Mouse (Mus musculus): ENCODE results near the gene Mptx1. TPM values are rescaled to one million over a fixed set of nuclear protein-coding genes. Genes with fewer than 3 reads are reported as not detected.

The Mptx1 gene
- not detected in 2 replicates for polyA plus RNA-seq (2012; rRNA removed)

GRCm38 (mm10) chr1:174330218-174330617, at the start of gene Mptx1:
Gene Mptx1, plus strand, starts transcription at chr1:174330518.

GRCm38 (mm10) chr1:174364882-174365451, 34.6 kb downstream of the Mptx1 start, which contains the start of gene Olfr417:
Gene Olfr417, plus strand, starts transcription at chr1:174365122.

Other genes starting within 250 kb of the Mptx1 start
- not detected in 2 replicates for gene Olfr429, start 246.2 kb upstream of the Mptx1 start, polyA plus RNA-seq (2012; rRNA removed)
- not detected in 2 replicates for gene Olfr427, start 233.6 kb upstream of the Mptx1 start, polyA plus RNA-seq (2012; rRNA removed)
- not detected in 2 replicates for gene Olfr231, start 209.4 kb upstream of the Mptx1 start, polyA plus RNA-seq (2012; rRNA removed)
- gene Olfr424, start 199.0 kb upstream of the Mptx1 start, polyA plus RNA-seq (2012; rRNA removed), result not detected in 2 replicates
- gene Olfr420, start 174.9 kb upstream of the Mptx1 start, polyA plus RNA-seq (2012; rRNA removed), result not detected in 2 replicates
- not detected in 2 replicates for gene Spta1, start 157.7 kb upstream of the Mptx1 start, polyA plus RNA-seq (2012; rRNA removed)
- gene Olfr419, start 78.5 kb upstream of the Mptx1 start, polyA plus RNA-seq (2012; rRNA removed), result not detected in 2 replicates
- gene Olfr417, start 34.6 kb downstream of the Mptx1 start, polyA plus RNA-seq (2012; rRNA removed), result not detected in 2 replicates
- gene Olfr248, start 60.5 kb downstream of the Mptx1 start, polyA plus RNA-seq (2012; rRNA removed), result not detected in 2 replicates
- not detected in 2 replicates for gene Olfr414, start 93.5 kb downstream of the Mptx1 start, polyA plus RNA-seq (2012; rRNA removed)
- not detected in 2 replicates for gene Olfr220, start 111.6 kb downstream of the Mptx1 start, polyA plus RNA-seq (2012; rRNA removed)
- gene Fmn2, start 171.3 kb downstream of the Mptx1 start, polyA plus RNA-seq (2012; rRNA removed), result 0.61 and 0.89 TPM in 2 replicates

Data from ovary, adult 2 months (tissue).